Mouse (Mus musculus): ENCODE results near the gene Whrn.
A peak's percentile ranks its signal among the peaks of the same experiment; 100 is the strongest.

The Whrn gene

DNA sequence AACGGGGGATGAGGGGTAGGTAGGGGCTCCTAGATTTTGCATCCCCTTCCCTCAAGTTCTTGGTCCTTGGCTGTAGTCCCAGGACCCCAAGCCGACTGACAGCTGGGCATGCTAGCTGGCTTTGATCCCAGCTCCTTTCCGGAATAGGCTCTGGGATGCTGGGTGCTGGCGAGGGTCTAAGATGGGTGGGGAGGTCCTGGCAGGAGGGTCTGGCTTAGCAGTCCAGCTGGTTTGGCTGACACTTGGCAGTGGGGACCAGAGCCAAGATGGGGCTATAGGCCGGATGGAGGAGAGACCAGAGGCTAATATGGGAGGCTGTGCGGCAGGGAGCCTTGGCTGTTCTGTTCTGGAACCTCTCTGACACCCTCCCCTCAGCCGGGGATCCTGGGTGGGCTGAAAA lies 87.5 kb downstream of the Whrn start:
- no peak for DNase-seq (ENCODE audit: low spot score)

DNA sequence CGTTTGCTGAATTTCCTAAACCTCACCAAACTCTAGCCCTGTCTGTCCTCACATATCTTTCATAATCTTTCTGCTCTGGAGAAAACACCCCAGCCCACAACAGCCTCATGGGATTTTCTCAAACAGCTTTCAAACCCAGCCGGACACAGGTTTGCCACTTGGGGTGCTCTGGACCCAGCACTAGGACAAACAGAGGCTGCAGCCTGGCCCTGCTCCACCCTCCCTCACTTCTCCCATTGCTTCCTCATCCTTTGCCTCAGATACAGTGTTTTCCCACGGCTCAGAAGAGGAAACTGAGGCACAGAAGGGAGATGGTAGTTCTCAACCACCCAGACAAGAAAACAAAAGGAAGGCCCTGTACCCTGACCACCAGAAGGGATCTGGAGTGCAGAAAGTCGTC lies 90.1 kb downstream of the Whrn start:
- DNase-seq (ENCODE audit: low spot score), result no peak

DNA sequence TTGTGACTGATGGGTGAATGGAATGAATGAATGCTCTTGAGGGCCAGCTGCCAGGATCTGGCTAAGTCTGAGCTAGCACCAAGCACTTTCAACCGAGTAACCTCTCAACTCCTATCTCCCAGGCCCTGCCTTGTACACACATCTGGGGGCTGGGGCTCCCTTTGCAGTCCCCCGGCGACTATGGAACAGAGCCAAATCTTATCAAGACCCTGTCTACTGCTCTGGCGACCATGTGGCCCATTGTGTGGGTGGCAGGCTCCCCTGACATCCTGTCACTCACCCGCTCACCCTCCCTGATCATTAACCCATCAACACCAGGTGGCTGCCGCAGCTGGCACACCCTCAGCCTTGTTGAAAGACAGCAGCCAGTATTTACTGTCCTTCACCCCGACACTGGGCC lies 90.7 kb downstream of the Whrn start:
- DNase-seq (ENCODE audit: low spot score), result no peak

DNA sequence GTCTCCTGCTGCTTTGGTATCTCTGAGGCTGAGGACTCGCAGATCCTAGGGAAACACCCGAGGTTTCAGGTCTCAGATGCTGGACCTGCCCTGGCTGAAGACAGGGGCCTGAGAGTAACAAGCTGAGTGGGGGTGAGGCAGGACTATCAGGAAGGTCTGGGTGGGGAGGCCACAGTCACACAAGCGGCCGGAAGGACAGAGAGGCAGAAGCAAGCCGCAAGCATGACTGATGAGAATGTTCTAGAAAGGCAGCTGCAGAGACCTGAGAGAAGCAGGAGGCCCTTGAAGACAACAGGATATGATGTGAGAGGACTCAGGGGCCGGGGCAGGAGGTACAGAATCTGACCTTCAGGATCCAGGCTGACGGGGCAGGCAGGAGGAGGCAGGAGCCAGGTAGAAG lies 91.6 kb downstream of the Whrn start:
- no peak for DNase-seq (ENCODE audit: low spot score)

DNA sequence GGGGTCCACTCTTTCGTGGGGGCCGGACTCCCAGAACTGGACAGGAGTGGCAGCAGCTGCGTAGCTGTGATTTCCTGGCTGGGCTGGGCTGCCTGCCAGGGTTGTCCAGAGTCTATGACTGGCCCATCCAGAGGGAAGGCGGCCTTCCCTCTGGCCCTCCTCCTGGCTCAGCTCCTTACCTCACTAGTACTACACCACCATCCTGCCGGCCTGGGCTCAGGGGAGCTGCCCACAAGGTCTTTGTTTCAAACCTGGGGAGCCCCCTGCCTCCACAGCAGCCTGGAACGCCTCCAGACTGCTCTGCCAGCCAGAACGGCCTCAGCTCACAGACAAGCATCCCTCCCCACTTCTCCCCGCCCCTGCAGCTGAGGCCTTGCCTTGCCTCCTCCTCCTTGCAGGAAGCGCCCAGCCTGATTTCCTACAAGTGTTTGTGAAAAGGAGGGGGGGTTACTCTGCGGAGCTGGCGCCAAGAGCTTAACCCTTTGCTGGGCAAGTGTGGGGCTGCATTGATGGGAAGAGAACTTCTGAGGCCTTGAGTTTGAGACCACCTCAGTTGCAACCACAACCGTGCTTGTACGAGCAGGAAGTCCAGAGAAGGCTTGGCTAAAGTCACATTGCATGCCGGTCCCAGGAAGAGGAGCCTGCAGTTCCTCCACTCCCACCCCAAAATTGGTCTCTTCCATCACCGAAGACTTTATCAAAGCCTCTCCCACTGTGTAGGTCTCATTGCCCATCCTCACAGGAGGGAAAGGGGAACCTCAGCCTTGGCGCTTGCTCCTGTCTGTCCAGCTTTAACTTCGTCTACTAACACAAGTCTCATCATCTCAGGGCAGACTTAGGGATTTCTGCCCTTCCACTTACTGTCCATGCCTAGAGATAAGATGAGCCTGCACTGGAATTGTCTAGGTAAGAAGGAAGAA lies 92.5 kb downstream of the Whrn start, which contains the start of gene Akna:
TSS of gene Akna (minus strand) at position 315 of the 920 bp plus-strand sequence.
- DNase-seq (ENCODE audit: low spot score), result peak; percentile 80

DNA sequence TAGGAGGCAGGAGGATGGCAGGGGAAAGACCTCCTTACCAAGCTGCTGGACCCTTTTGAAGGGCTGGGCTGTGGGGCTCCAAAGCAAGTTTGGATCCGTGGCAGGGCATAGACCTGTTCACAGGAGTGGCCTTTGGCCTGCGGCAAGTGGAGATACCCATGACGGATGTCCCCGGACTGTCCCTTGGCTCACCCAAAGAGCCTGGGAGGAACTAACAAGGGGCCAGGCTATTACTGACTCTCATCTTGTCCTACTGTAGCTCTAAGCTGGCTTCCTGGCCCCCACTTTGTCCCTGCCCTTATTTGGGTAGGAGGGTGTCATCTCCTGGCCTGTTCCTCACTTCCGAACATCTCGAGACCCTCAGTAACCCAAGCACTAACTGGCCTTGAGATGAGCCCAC lies 93.2 kb downstream of the Whrn start:
- DNase-seq (ENCODE audit: low spot score), result no peak

DNA sequence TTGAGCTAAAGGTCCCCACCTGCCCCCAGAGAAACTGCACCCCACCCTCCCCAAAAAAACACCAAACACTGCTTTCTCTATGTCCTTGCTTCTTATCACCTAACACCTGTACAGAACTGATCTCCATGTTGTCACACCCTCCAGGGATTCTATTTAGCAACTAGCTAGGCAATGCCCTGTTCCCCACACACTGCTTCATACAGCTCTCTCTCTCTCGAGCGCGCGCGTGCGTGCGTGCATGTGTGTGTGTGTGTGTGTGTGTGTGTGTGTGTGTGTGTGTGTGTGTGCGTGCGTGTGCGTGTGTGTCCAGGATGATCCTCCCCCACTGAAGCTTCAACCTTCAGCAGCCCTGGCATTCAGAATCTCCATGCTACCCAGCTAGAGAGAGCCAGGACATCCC lies 93.7 kb downstream of the Whrn start:
- no peak for DNase-seq (ENCODE audit: low spot score)

DNA sequence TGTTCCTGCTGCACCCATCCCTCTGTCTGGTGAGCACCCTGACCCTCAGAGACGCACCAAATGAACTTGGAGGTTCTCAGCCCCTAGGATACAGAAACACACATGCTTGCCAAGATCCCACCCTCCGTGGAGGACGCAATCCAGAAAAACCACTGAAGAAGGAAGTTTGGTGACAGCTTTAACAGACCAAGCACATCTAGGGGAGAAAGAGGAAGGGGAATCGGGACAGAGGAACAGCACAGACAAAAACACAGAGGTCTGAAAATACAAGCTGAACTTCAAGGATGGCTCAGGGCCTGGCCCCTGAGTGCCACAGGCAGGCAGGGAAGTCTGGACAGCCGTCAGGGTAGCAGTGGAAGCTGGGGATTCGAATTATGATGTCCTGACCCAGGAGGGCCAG lies 94.2 kb downstream of the Whrn start:
- no peak for DNase-seq (ENCODE audit: low spot score)

DNA sequence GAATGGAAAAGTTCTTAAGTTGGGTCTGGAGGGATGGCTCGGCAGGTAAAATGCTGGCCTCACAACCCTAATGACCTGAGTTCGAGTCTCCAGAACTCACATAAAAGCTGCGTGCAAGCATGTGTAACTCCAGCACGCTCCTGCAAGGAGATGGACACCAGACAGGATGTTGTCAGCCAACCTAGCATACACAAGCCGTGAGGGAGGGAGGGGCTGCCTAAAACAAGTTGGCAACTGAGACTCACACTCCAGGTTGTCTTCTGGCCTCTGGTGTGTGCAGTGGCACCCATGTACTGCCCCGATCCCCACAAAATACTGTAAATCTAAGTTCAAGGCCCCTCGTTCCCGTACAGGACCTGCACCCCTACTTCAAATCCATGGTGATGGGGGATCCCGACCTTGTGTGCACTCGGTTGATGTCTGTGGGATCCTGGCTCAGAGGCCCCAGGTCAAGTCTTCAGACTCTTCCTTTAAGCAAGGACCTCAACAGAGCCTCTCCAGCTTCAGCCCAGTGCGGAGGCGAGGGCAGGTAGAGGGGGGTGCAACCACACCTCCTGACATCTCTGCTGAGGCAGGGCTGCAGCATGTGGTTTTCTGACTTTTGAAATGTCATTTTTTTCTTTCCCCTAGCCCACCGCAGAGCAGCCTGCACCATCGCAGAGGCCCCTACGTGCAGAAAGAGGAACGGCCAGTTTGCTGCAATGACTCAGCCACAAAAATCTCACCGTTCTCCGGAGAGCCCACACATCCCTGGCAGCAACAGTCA lies 95.1 kb downstream of the Whrn start:
- DNase-seq (ENCODE audit: low spot score), result no peak

DNA sequence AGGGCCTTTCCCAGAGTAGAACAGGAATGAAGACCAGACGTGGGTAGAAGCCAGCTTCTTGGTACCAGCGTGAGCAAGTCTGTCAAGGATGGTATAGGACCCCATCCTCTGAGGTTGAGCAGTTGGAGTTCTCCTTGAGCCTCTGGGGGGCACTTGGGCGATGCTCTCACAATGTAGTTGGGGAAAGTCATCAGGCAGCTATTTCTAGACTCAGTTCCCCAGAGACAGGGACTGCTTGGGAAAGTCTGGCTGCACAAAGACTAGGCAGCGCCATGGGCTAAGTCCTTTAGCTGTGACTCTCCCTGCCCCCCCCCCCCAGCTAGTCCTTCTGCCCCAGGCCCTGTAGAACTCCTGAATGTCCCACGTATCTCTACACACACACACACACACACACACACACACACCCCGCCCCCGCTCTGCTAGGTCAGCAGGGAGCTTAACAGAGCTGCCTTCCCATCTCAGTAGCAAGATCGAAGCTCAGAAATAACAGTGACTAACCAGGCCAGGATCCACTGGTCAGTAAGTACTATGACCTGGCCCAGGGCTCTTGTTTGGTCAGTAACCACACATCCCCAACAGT lies 96.0 kb downstream of the Whrn start:
- DNase-seq (ENCODE audit: low spot score), result no peak

DNA sequence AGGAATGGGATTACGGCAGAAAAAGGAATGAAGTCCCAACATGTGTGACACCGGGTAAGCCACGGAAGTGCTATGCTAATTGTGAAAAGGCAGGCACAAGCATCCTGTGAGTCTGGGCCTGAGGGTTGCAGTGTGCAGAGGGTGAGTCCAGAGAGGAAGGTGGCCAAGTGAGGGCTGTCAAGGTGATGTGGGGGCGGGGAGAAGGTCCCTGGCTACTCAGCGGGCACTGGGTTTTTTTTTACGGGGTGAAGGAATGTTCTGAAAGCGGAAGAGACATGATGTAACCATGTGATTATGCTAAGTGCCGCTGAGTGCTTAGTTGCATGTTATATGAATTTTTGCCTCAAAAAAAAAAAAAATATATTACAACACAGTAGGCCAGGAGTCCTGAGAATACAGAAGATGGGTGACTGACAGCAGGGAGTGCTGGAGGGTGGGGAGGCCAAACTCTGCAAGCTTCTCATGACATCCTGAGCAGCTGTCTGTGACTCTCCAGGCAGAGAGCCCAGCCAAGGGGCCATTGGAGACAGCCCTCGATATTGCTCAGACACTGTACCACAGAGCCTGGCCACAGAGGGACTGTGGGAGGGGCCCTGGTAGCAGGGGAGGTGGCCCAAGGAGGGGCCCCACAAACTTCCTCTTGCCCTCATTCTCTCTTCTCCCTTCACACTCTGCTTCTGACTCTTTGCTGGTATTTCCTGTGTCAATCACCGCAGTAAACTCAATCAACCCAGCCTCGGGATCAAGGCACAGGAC lies 96.8 kb downstream of the Whrn start:
- no peak for DNase-seq (ENCODE audit: low spot score)

DNA sequence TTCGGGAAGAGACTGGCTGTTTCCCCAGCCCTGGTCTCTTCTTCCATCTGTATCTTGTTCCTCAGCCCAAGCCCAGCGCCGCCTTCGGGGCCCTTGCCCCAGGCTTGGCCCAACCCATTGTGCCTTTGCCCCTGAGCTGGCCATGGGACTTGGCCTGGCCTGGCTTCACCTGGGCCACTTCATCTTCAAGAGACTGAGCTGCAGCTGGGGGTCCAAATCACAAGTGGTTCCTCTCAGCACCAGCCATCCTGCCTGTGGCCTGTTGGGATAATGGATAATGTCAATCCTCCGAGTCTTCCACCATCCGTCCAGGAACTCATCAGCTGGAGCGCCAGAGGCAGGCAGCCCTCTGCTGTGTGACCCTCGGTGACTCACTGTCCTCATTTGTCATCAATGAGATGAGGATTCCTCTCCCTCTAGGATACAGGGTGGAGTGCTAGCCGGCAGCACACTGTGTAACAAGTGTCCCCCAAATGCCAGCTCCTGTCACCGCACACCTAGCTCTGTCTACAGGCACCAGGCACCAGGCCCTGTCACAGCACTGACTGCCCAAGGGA lies 97.7 kb downstream of the Whrn start:
- no peak for DNase-seq (ENCODE audit: low spot score)

DNA sequence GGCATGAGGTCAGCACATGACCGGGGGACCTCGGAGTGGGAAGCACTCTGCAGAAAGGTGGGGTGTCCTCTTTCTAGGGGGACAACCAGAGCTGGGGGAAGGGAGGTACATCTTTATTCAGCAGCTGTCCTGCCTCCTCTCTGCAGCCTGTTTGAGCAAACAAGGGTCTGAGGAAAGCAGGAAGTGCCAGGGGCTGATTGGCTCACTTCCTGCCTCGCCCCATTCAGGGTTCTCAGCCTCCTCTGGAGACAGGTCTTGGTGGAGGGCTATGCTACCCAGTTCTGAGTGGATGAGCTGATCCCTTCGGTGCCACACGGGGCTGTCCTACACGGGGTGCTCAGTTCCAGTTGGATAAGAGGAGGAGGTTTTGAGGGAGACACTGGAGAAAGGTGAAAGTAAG lies 104.5 kb downstream of the Whrn start:
- DNase-seq (ENCODE audit: low spot score), result no peak

DNA sequence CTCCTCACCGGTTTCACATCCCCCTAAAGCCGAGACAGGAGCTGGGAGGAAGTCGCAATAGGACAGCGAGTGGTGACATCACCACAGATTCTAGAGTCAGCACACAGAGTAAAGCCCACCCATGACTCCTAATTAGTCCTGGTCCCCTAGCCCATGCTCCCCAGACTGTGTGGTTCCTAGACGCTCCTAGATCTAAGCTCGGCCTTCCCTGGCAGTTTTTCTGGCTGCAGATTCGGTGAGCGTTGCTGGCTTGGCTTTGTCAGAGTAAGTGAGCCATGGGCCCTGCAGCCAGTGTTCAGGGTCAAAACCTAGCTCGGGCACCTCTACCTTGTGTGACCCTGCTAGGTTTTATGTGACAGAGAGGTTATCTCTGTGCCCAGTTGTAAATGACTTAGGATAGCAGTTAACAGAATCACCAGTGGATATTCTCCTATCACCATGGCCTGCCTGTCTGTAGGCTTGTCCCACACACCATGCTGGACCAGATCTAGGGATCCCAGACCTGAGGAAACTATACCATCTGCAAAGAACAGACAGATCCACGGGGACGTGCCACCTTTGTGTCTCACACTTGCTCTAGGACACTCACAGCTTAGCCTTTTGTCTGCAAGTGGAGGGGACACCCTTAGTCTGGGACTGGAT lies 105.8 kb downstream of the Whrn start:
- no peak for DNase-seq (ENCODE audit: low spot score)

DNA sequence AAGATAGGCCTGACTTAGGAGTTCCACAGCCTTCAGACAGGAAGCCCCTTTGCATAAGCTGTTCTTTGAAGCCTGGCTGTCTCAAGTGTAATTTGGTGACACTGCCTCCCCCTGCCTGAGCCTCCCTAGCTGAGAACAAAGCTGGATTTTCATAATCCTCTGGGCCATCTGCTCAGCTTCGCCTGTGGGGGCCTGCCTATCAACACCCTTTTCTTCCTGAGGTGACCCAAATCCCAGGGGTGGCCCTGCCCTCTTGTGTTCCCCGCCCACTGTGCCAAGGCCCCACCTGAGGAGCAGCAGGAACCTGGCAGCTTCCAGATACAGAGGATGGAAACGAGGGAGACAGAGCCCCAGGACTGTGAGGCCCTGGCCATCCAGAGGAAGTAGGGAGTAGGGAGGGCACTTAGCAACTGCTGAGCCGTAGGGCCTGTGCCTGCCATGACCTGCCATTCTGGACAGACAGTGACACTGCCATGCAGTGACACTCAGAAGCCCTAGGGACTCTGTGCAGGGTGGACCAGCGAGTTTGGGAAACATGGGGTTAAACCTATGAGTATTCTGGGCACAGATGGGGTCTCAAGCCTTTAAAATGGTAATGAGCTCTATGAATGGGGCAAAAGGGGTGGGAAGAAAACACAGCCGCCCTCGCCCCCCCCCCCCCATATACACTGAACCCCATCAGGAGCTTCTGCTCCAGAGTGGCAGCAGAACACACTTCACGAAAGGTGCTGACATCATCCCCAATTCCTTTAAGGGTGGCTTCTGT lies 106.5 kb downstream of the Whrn start:
- DNase-seq (ENCODE audit: low spot score), result no peak

DNA sequence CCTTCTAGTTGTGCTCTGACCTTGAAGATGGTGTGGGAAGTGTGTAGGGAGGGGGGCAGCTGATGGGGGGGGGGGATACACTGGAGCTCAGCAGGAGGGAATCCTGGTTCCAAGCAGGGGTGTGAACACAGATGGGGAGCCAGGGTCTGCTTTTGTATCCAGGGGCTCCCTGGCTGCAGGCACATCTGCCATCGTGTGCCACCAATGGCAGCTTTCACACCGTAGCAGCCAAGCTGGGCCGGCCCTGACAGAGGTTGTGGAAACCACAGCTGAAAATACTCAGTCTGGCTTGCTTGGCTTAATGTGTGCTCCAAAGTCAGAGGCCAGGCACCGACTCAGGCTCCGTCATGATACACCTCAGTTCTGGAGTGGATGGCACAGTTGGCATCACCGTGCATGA lies 107.8 kb downstream of the Whrn start:
- no peak for DNase-seq (ENCODE audit: low spot score)

DNA sequence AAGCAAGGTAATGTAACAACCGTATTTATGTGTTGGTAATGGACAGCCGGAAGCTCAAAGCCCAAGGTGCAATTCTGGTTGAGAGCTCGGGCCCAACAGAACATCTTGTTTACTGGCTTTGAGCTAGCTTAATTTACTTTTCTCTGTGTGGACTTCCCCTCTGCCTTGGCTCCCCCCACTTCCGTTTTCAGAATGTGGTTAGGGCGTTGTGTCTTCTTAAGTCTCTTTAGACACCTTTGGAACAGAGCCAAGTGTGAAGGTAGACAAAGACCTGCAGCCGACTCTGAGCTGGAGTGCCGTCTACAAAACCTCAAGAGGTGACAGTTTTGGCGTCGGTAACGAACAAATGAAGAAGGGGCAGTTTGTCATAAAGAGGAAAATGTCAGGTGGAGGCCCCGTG lies 110.0 kb downstream of the Whrn start:
- no peak for DNase-seq (ENCODE audit: low spot score)

DNA sequence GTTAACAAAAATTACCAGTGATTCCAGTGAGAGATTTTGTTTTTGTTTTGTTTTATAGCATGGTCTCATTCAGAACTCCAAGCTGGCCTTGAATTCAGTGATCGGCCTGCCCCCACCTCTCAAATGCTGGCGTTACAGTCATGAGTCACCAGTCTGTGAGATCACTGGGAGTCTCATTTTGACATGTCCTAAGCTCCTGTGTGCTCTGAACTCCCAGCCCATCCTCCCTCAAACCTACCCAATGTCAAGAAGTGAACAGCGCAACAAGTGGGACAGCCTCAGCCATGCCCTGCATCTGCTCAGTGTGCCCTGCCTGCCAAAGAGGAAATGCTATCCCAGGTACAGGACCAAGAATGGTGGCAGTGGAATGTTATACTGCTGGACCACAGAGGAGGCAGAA lies 110.5 kb downstream of the Whrn start:
- no peak for DNase-seq (ENCODE audit: low spot score)

DNA sequence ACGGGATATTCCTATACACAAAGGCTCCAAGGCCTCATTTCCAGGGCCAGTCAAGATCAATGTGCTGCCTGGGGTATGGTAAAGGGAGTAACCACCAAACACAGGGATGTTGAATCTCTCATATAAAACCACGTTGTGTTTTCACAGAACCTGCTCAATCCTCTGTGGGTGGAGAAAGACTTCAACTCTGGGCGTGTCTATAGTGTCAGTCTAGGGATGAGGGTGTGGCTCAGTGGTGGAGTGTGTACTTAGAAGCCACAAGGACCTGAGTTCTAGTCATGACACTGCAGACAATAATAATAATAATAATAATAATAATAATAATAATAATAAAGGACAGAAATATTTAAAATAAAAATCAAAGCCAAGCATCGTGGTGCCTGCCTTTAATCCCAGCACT lies 111.5 kb downstream of the Whrn start:
- no peak for DNase-seq (ENCODE audit: low spot score)

DNA sequence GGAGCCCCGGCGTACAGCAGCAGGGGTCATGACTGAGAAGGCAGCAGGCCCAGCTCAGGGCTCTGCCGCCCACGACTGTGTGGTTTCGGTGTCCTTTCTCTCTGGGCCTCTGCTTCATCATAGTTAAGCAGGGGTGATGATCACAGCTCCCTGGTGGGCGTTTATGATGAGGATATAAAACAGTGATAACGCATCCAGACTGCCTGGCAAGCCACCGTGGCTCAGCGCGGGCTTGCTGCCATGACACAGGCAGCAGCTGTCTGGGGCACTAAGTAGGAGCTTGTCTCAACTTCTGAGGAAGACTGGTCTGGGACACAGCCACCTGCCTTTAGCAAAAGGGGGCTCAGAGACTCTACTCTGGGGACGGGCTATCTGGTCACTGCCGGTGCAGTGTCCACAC lies 112.3 kb downstream of the Whrn start:
- no peak for DNase-seq (ENCODE audit: low spot score)
